Mouse (Mus musculus) liver, embryonic 16.5 days (tissue): ENCODE measurements around the gene Trim80. TPM values are rescaled to one million over a fixed set of nuclear protein-coding genes. Genes with fewer than 3 reads are reported as not detected.
"Not testable (repeated sequence)": the region's sequence is repeated elsewhere in the genome, so short reads cannot be mapped to it uniquely, and the experiment has no call there.

Source experiments
- ATAC-seq: fragments of 200-750 bp; cut with Nextera tagmentation; 2 replicates; pipeline ENCODE4 v1.8.0; 2017; ENCODE audit warnings: low read depth, mild to moderate bottlenecking, moderate number of reproducible peaks, moderate library complexity
- H3K27ac ChIP-seq: fragments of 300-500 bp; sonication (generic); 2 replicates; pipeline ENCODE4 v1.5.1; 2014; ENCODE audit warnings: mild to moderate bottlenecking, low read length
- H3K27me3 ChIP-seq: fragments of 300-500 bp; sonication (generic); 2 replicates; pipeline ENCODE4 v1.6.1; 2014; ENCODE audit warnings: low read depth, low read length, mixed read lengths; ENCODE audit not compliant: control insufficient read depth, insufficient read depth
- H3K36me3 ChIP-seq: fragments of 300-500 bp; sonication (generic); 2 replicates; pipeline ENCODE4 v1.6.1; 2014; ENCODE audit warnings: mild to moderate bottlenecking; ENCODE audit not compliant: control insufficient read depth, insufficient read depth
- H3K4me1 ChIP-seq: fragments of 300-500 bp; sonication (generic); 2 replicates; pipeline ENCODE4 v1.6.1; 2014; ENCODE audit warnings: low read depth, low read length, mixed read lengths; ENCODE audit not compliant: control insufficient read depth
- H3K4me2 ChIP-seq: fragments of 300-500 bp; sonication (generic); 2 replicates; pipeline ENCODE4 v1.6.1; 2014; ENCODE audit warnings: low read depth, low read length, mixed read lengths
- H3K4me3 ChIP-seq: fragments of 300-500 bp; sonication (generic); 2 replicates; pipeline ENCODE4 v1.5.1; 2014; ENCODE audit warnings: low read depth, mild to moderate bottlenecking, low read length
- H3K9ac ChIP-seq: fragments of 300-500 bp; sonication (generic); 2 replicates; pipeline ENCODE4 v1.6.1; 2014; ENCODE audit warnings: low read depth, low read length
- H3K9me3 ChIP-seq: fragments of 300-500 bp; sonication (generic); replicated peaks from 2 replicates; pipeline ENCODE4 v1.6.1; 2016; ENCODE audit warnings: low read length; ENCODE audit not compliant: control insufficient read depth
- WGBS: fragments of 180-500 bp; shearing (Covaris S2); extraction: QIAGEN DNeasy Blood & Tissue Kit; methylation state at CpG from one replicate; pipeline ENCODE4 v1.1.7; 2014; ENCODE audit not compliant: insufficient replicate concordance; 5-methylcytosine and 5-hydroxymethylcytosine counted together
- polyA plus RNA-seq: library from polyadenylated mRNA; unstranded; fragments of >200 nt; fragmentation: Nextera tagmentation; extraction: Ambion mirVana; gene quantifications from 2 replicates; pipeline ENCODE4 v1.2.1, GENCODE M21; 2015

Trim80 gene
- polyA plus RNA-seq, 1 experiment from 2014 or later = 1.1 TPM

- H3K4me2 ChIP-seq = no peak overlapping the region
- no peaks in the 10 kb centered on the region for H3K36me3 ChIP-seq
- H3K27me3 ChIP-seq = no peaks in the 10 kb centered on the region
- no peak overlapping the region for H3K4me3 ChIP-seq
- no peak overlapping the region for H3K9ac ChIP-seq
- H3K27ac ChIP-seq = no peak overlapping the region
- H3K9me3 ChIP-seq = no peaks in the 10 kb centered on the region
- WGBS = 57% methylated on average over 11 of the region's 11 CpGs
- H3K4me1 ChIP-seq = no peaks in the 10 kb centered on the region
- ATAC-seq = no peak
Observed at GRCm38 (mm10) chr11:115463397-115463796, 23.1 kb downstream of the Trim80 start.

DNA sequence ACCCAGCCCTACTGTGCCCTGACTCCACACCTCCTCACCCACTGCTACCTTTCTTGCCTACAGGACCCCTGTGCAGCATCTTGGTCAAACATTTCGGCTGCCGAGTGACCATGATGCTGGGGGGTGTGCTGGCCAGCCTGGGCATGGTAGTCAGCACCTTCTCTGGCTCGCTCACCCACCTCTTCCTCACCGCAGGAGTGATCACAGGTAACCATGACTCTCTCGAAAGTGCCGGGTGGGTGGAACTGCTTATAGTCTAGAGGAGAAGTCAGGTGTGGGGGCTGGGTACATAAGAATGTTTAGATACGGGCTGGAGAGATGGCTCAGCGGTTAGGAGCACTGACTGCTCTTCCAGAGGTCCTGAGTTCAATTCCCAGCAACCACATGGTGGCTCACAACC lies 24.5 kb downstream of the Trim80 start:
- H3K4me3 ChIP-seq = no peak overlapping the region
- H3K27me3 ChIP-seq = no peaks in the 10 kb centered on the region
- H3K9ac ChIP-seq = no peak overlapping the region
- no peak for ATAC-seq
- no peak overlapping the region for H3K4me2 ChIP-seq
- H3K4me1 ChIP-seq = no peaks in the 10 kb centered on the region
- H3K9me3 ChIP-seq = no peaks in the 10 kb centered on the region
- no peaks in the 10 kb centered on the region for H3K36me3 ChIP-seq
- no peak overlapping the region for H3K27ac ChIP-seq
- 69% methylated on average over 8 of the region's 8 CpGs for WGBS

DNA sequence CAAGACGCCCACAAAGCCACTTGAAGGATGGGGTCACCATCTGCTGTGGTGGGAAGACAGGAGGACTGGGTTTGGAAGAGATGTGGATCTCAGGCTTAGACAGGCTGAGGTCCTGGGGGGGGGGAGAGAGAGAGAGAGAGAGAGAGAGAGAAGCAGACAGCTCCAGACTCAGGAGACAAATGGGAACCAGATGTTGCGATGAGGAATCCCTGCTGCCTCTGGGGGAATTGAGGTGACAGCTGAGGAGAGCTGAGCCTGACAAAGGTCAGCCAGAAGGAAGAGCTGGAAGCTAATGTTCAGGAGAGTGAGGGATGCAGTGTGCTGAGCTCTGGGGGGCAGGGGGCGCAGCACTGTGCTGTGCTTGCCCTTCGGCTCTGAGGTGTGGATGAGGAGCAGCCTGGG lies 26.9 kb downstream of the Trim80 start:
- no peaks in the 10 kb centered on the region for H3K36me3 ChIP-seq
- no peak overlapping the region for H3K4me3 ChIP-seq
- H3K27me3 ChIP-seq = no peaks in the 10 kb centered on the region
- whole genome bisulfite sequencing = 65% methylated on average over 4 of the region's 4 CpGs
- ATAC-seq = no peak
- H3K4me2 ChIP-seq = no peak overlapping the region
- no peak overlapping the region for H3K27ac ChIP-seq
- no peaks in the 10 kb centered on the region for H3K4me1 ChIP-seq
- H3K9me3 ChIP-seq = no peaks in the 10 kb centered on the region
- no peak overlapping the region for H3K9ac ChIP-seq

GRCm38 (mm10) chr11:115472183-115472582 lies 31.8 kb downstream of the Trim80 start:
- ATAC-seq = no peak
- Histone ChIP-seq H3K4me2 (no peak overlapping the region), H3K4me1 (peaks cover 31% of the 10 kb centered on the region), H3K9me3 (no peaks in the 10 kb centered on the region), H3K36me3 (no peaks in the 10 kb centered on the region), H3K4me3 (no peak overlapping the region), H3K27me3 (no peaks in the 10 kb centered on the region), H3K9ac (no peak overlapping the region), H3K27ac (no peak overlapping the region)
- 59% methylated on average over 7 of the region's 7 CpGs for WGBS

DNA sequence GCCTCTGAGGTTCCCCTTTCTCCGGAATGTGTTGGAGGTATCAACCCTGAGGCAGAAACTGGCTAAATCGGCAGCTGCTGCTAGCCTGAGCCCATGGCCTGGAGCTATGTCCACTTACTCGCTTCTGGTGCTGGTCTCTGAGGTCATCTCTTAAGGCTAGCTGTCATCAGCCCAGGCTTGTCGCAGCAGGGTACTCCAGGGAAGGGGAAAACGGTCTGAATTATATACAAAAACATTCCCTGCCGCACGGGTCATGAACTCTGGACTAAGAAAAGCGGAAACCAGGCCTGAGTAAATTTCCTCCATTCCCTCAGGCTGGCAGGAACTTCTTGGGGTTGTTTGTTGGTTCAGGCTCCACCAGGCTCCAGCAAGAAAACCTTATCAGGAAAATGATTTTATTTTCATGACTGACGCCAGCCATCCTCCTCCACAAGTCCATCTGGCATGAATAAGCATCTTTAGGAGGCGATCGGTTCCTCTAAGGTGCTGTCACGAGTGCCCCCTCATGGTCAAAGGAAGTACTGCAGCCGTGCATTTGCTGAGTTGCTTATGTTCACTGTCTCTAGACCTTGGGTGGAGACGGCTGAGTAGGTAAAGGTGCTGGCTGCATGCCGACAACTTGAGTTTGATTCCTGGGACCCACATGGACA lies 33.4 kb downstream of the Trim80 start:
- 18% methylated on average over 15 of the region's 15 CpGs for WGBS
- Histone ChIP-seq H3K36me3 (no peaks in the 10 kb centered on the region), H3K27ac (peak overlapping the region; percentile 68), H3K4me1 (peaks cover 31% of the 10 kb centered on the region), H3K4me3 (no peak overlapping the region), H3K4me2 (peak overlapping the region; percentile 38), H3K9ac (no peak overlapping the region), H3K9me3 (no peaks in the 10 kb centered on the region), H3K27me3 (no peaks in the 10 kb centered on the region)
- ATAC-seq = peak; percentile 61

DNA sequence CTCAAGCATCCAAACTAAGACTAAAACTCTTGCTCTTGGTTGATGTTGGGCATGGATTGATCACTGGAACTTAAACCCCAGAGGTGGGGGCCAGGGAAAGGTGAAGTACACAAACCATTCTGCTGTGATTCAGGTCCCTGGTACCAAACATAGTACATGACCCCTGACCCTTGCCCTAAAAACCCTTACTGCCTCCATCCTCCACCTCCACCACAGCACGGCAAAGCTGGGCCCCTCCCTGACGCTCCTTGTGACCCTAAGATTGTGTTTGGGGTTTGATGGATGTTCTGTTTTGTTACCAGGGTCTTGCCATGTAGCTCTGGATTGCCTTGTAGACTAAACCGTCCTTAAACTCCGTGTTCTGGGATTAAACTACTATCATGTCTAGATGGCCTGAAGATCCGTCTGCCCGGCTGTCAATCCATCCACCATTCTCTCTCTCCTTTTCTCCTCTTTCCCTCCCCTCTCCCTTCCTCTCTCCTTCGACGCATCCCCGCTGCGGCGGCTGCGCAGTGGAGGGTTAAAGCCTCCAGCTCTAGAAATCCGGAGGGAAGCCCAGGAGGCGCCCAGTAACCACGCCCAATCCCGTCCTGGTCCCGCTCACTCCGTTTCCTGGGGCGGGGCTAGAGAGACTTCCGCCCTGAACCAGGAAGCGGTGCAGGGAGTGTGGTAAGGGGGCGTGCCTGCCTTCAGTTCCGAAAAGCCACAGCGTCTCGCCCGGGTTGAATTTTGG lies 34.8 kb downstream of the Trim80 start, which contains the start of gene Armc7:
Gene Armc7, plus strand, starts transcription at position 643 of the 733 bp plus-strand sequence.
- Histone ChIP-seq H3K27ac (peak within 1 kb of the TSS; percentile 74), H3K4me3 (peak within 1 kb of the TSS; percentile 90), H3K4me2 (peak within 1 kb of the TSS; percentile 95), H3K36me3 (no peaks in the 10 kb centered on the region), H3K9me3 (no peaks in the 10 kb centered on the region), H3K4me1 (peaks cover 31% of the 10 kb centered on the region), H3K9ac (peak within 1 kb of the TSS; percentile 88), H3K27me3 (no peaks in the 10 kb centered on the region)
- ATAC-seq = peak; percentile 96
- 2% methylated on average over 26 of the region's 26 CpGs for WGBS

DNA sequence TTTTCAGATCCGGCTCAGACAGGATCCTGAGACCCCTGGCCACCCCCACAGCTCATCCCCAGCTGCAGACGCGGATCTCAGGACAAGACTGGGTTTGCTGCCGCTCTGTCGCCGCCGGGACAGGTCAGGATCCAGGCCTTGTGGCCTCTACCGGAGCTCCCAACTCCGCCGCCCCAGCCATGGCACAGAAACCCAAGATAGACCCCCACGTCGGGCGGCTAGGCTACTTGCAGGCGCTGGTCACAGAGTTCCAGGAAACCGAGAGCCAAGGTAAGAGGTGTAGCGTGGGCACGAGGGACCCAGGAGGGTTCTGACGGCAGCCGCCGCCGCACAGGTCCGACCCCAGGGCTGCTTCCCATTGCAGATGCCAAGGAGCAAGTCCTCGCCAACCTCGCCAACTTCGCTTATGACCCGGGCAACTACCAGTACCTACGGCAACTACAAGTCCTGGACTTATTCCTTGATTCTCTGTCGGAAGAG lies 35.5 kb downstream of the Trim80 start:
- Histone ChIP-seq H3K4me3 (peak overlapping the region; percentile 90), H3K27ac (peak overlapping the region; percentile 57; the same call in 1 of the 2 replicates), H3K27me3 (no peaks in the 10 kb centered on the region), H3K4me2 (peak overlapping the region; percentile 95), H3K9ac (peak overlapping the region; percentile 88), H3K4me1 (peaks cover 31% of the 10 kb centered on the region), H3K9me3 (no peaks in the 10 kb centered on the region), H3K36me3 (no peaks in the 10 kb centered on the region)
- WGBS = 1% methylated on average over 28 of the region's 28 CpGs
- peak; percentile 12 for ATAC-seq

- not testable (repeated sequence) for H3K27ac ChIP-seq, ATAC-seq, H3K9ac ChIP-seq, H3K36me3 ChIP-seq, H3K27me3 ChIP-seq, H3K9me3 ChIP-seq
- Histone ChIP-seq H3K4me2 (peak overlapping the region; percentile 95; the same call in 1 of the 2 replicates), H3K4me3 (peak overlapping the region; percentile 90), H3K4me1 (peaks cover 31% of the 10 kb centered on the region)
- 65% methylated on average over 4 of the region's 4 CpGs for whole genome bisulfite sequencing
Observed at GRCm38 (mm10) chr11:115476630-115477029, 36.3 kb downstream of the Trim80 start.

- not testable (repeated sequence) for H3K4me2 ChIP-seq, H3K36me3 ChIP-seq, H3K4me3 ChIP-seq, H3K9ac ChIP-seq, H3K27me3 ChIP-seq, H3K9me3 ChIP-seq, ATAC-seq
- WGBS = 40% methylated on average over 7 of the region's 7 CpGs
- H3K4me1 ChIP-seq = peaks cover 31% of the 10 kb centered on the region
- 0 out of 2 replicates have a peak overlapping the region, but pooled peaks have one; percentile 36 for H3K27ac ChIP-seq
Observed at GRCm38 (mm10) chr11:115477388-115477787, 37.0 kb downstream of the Trim80 start.
